Mouse (Mus musculus) embryonic facial prominence, embryonic 14.5 days (tissue): ENCODE measurements around the gene Fcgr2b. TPM values are rescaled to one million over a fixed set of nuclear protein-coding genes. Genes with fewer than 3 reads are reported as not detected.
A peak's percentile ranks its signal among the peaks of the same experiment; 100 is the strongest.

Source experiments
- ATAC-seq: fragments of 200-750 bp; cut with Nextera tagmentation; 2 replicates; pipeline ENCODE4 v1.8.0; 2017; ENCODE audit warnings: low read depth, moderate number of reproducible peaks, moderate TSS enrichment
- DNase-seq: peaks from one replicate; pipeline ENCODE4 v3.0.0-alpha.2; 2015; ENCODE audit warnings: low spot score
- H3K27ac ChIP-seq: fragments of 300-500 bp; sonication (generic); replicated peaks from 2 replicates; pipeline ENCODE4 v1.5.1; 2014; ENCODE audit warnings: low read depth, mild to moderate bottlenecking, low read length, moderate library complexity
- H3K27me3 ChIP-seq: fragments of 300-500 bp; sonication (generic); replicated peaks from 2 replicates; pipeline ENCODE4 v1.6.1; 2014; ENCODE audit warnings: low read length; ENCODE audit not compliant: control insufficient read depth, insufficient read depth
- H3K36me3 ChIP-seq: fragments of 300-500 bp; sonication (generic); 2 replicates; pipeline ENCODE4 v1.6.1; 2014; ENCODE audit warnings: low read length, mixed read lengths; ENCODE audit not compliant: control insufficient read depth, insufficient read depth
- H3K4me1 ChIP-seq: fragments of 300-500 bp; sonication (generic); 2 replicates; pipeline ENCODE4 v1.6.1; 2014; ENCODE audit warnings: antibody characterized with exemption, low read length; ENCODE audit not compliant: control insufficient read depth, insufficient read depth
- H3K4me2 ChIP-seq: fragments of 300-500 bp; sonication (generic); 2 replicates; pipeline ENCODE4 v1.6.1; 2014; ENCODE audit warnings: low read depth, mild to moderate bottlenecking, low read length, moderate library complexity, mixed read lengths
- H3K4me3 ChIP-seq: fragments of 300-500 bp; sonication (generic); 2 replicates; pipeline ENCODE4 v1.5.1; 2014; ENCODE audit warnings: low read depth, mild to moderate bottlenecking, low read length
- H3K9ac ChIP-seq: fragments of 300-500 bp; sonication (generic); 2 replicates; pipeline ENCODE4 v1.6.1; 2014; ENCODE audit warnings: low read depth, mild to moderate bottlenecking, low read length, moderate library complexity, mixed read lengths
- H3K9me3 ChIP-seq: fragments of 300-500 bp; sonication (generic); 2 replicates; pipeline ENCODE4 v1.6.1; 2016; ENCODE audit warnings: low read length; ENCODE audit not compliant: control insufficient read depth
- WGBS: fragments of 180-500 bp; shearing (Covaris S2); extraction: QIAGEN DNeasy Blood & Tissue Kit; methylation state at CpG from one replicate; pipeline ENCODE4 v1.1.7; 2014; 5-methylcytosine and 5-hydroxymethylcytosine counted together
- polyA plus RNA-seq: library from polyadenylated mRNA; unstranded; fragments of >200 nt; fragmentation: Nextera tagmentation; extraction: Ambion mirVana; gene quantifications from 2 replicates; pipeline ENCODE4 v1.2.1, GENCODE M21; 2014

Fcgr2b gene
- polyA plus RNA-seq, 1 experiment from 2014 or later: 3.2 TPM

- H3K9ac ChIP-seq: no peak overlapping the region
- H3K27ac ChIP-seq: no peak overlapping the region
- H3K9me3 ChIP-seq: no peaks in the 10 kb centered on the region; the same call in 1 of the 2 replicates
- ATAC-seq (no peak), DNase-seq (peak; percentile 25)
- H3K27me3 ChIP-seq: no peaks in the 10 kb centered on the region
- no peak overlapping the region for H3K4me3 ChIP-seq
- no peaks in the 10 kb centered on the region for H3K36me3 ChIP-seq
- H3K4me1 ChIP-seq: no peaks in the 10 kb centered on the region
- no peak overlapping the region for H3K4me2 ChIP-seq
Observed at GRCm38 (mm10) chr1:171005586-171005985, 29.2 kb upstream of the Fcgr2b start.

GRCm38 (mm10) chr1:171005081-171005480 is 28.7 kb upstream of the Fcgr2b start:
- 58% methylated on average over 6 of the region's 6 CpGs for WGBS
- Histone ChIP-seq H3K36me3 (no peaks in the 10 kb centered on the region), H3K4me3 (no peak overlapping the region), H3K4me2 (no peak overlapping the region), H3K9me3 (no peaks in the 10 kb centered on the region; the same call in 1 of the 2 replicates), H3K27ac (no peak overlapping the region), H3K4me1 (no peaks in the 10 kb centered on the region), H3K9ac (no peak overlapping the region), H3K27me3 (no peaks in the 10 kb centered on the region)
- ATAC-seq: no peak
- DNase-seq: no peak

GRCm38 (mm10) chr1:170999811-171000210 is 23.5 kb upstream of the Fcgr2b start:
- no peak overlapping the region for H3K4me2 ChIP-seq
- no peak overlapping the region for H3K4me3 ChIP-seq
- ATAC-seq (no peak), DNase-seq (no peak)
- H3K27me3 ChIP-seq: no peaks in the 10 kb centered on the region
- H3K4me1 ChIP-seq: no peaks in the 10 kb centered on the region; the same call in 1 of the 2 replicates
- no peaks in the 10 kb centered on the region for H3K9me3 ChIP-seq
- H3K36me3 ChIP-seq: no peaks in the 10 kb centered on the region
- no peak overlapping the region for H3K27ac ChIP-seq
- no peak overlapping the region for H3K9ac ChIP-seq

GRCm38 (mm10) chr1:170997756-170998655 is 21.7 kb upstream of the Fcgr2b start:
- peak; percentile 55; the same call in 1 of the 2 replicates for ATAC-seq
- Histone ChIP-seq H3K27ac (no peak overlapping the region), H3K9me3 (no peaks in the 10 kb centered on the region), H3K4me2 (peak overlapping the region; percentile 46), H3K4me1 (no peaks in the 10 kb centered on the region; the same call in 1 of the 2 replicates), H3K9ac (0 out of 2 replicates have a peak overlapping the region, but pooled peaks have one; percentile 30), H3K27me3 (no peaks in the 10 kb centered on the region), H3K4me3 (peak overlapping the region; percentile 21), H3K36me3 (no peaks in the 10 kb centered on the region)
- peak; percentile 60 for DNase-seq
- WGBS: 56% methylated on average over 21 of the region's 21 CpGs

DNA sequence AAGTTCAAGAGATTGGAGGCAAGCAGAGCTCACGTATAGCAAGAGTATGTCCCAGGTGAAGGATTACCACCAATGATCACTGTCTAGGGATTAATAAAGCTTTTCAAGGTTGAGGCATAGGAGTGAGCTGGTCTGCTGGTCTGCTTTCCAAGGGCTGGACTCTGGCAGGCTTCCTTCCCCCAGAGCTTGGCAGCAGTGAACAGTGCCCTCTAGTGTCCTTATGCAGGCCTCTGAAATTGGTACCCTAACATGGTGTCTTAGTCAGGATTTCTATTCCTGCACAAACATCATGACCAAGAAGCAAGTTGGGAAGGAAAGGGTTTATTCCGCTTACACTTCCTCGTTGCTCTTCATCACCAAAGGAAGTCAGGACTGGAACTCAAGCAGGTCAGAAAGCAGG is 20.4 kb upstream of the Fcgr2b start:
- no peak for ATAC-seq
- Histone ChIP-seq H3K36me3 (no peaks in the 10 kb centered on the region), H3K4me2 (no peak overlapping the region), H3K9me3 (no peaks in the 10 kb centered on the region), H3K4me1 (no peaks in the 10 kb centered on the region; the same call in 1 of the 2 replicates), H3K27ac (no peak overlapping the region), H3K9ac (no peak overlapping the region), H3K4me3 (no peak overlapping the region), H3K27me3 (no peaks in the 10 kb centered on the region)
- peak; percentile 63 for DNase-seq
- 34% methylated on average over 3 of the region's 3 CpGs for WGBS

- no peaks in the 10 kb centered on the region for H3K27me3 ChIP-seq
- H3K36me3 ChIP-seq: no peaks in the 10 kb centered on the region
- no peak overlapping the region for H3K4me3 ChIP-seq
- DNase-seq: no peak
- H3K9ac ChIP-seq: no peak overlapping the region
- no peaks in the 10 kb centered on the region for H3K9me3 ChIP-seq
- H3K4me1 ChIP-seq: no peaks in the 10 kb centered on the region; the same call in 1 of the 2 replicates
- 76% methylated on average over 3 of the region's 3 CpGs for WGBS
- no peak for ATAC-seq
- no peak overlapping the region for H3K27ac ChIP-seq
- H3K4me2 ChIP-seq: no peak overlapping the region
Observed at GRCm38 (mm10) chr1:170996034-170996433, 19.7 kb upstream of the Fcgr2b start.

- Histone ChIP-seq H3K27ac (no peak overlapping the region), H3K4me3 (no peak overlapping the region), H3K4me2 (no peak overlapping the region), H3K27me3 (no peaks in the 10 kb centered on the region), H3K9ac (no peak overlapping the region), H3K36me3 (no peaks in the 10 kb centered on the region), H3K4me1 (no peaks in the 10 kb centered on the region), H3K9me3 (no peaks in the 10 kb centered on the region)
- 52% methylated on average over 5 of the region's 5 CpGs for WGBS
- ATAC-seq (no peak), DNase-seq (peak; percentile 29)
Observed at GRCm38 (mm10) chr1:170992550-170992949, 16.2 kb upstream of the Fcgr2b start.

DNA sequence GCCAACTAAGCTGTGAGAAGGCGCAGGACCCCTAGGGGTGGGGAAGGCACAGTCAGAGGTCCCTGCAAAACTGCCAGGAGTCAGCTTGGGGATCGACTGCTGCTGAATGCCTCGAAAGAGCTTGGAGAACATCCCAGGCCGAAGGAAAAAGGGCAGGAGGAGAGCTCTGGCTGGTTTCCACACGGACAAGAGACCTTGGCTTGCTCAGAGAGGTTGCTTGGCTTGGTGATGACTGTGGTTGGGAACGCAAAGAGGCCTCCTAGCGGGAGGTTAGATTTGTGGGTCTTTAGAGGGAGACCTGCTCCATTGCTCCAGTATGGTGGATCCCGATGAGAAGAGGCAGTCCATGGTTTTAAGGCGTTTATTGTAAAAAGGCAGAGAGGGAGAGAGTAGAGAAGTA is 13.3 kb upstream of the Fcgr2b start:
- ATAC-seq (no peak), DNase-seq (no peak)
- H3K9me3 ChIP-seq: no peaks in the 10 kb centered on the region
- H3K36me3 ChIP-seq: no peaks in the 10 kb centered on the region
- H3K4me1 ChIP-seq: no peaks in the 10 kb centered on the region
- WGBS: 72% methylated on average over 9 of the region's 9 CpGs
- no peak overlapping the region for H3K9ac ChIP-seq
- no peak overlapping the region for H3K4me2 ChIP-seq
- no peaks in the 10 kb centered on the region for H3K27me3 ChIP-seq
- no peak overlapping the region for H3K27ac ChIP-seq
- H3K4me3 ChIP-seq: no peak overlapping the region

DNA sequence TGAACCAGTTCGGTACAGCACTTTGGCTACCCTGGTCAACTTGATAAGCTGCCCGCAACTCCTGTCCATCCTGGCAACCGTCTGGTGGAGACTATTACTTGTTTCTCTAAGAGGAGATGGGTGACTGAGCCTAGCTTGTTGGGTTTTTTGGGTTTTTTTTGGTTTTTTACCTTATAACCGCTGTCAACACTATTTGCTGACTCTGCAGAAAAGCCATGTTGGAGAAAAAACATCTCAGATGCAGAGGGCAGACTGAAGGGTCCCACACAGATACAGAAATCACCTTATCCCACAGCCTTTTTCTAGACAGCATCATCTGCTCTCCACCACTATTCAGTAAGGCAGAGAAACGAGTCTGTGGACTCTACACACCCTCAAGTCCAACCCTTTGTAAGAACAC is 9.5 kb upstream of the Fcgr2b start:
- ATAC-seq: no peak
- no peak overlapping the region for H3K4me2 ChIP-seq
- no peaks in the 10 kb centered on the region for H3K4me1 ChIP-seq
- no peak overlapping the region for H3K27ac ChIP-seq
- no peak overlapping the region for H3K9ac ChIP-seq
- H3K36me3 ChIP-seq: no peaks in the 10 kb centered on the region
- WGBS: 78% methylated on average over 5 of the region's 5 CpGs
- no peak overlapping the region for H3K4me3 ChIP-seq
- no peaks in the 10 kb centered on the region for H3K27me3 ChIP-seq
- DNase-seq: no peak
- H3K9me3 ChIP-seq: no peaks in the 10 kb centered on the region
